Mouse (Mus musculus): Measurements from ENCODE around the gene Tubgcp4. TPM values are rescaled to one million over a fixed set of nuclear protein-coding genes. Genes with fewer than 3 reads are reported as not detected.

Gene Tubgcp4
- polyA plus RNA-seq (2017; shearing (Covaris generic)) = 105 TPM

DNA sequence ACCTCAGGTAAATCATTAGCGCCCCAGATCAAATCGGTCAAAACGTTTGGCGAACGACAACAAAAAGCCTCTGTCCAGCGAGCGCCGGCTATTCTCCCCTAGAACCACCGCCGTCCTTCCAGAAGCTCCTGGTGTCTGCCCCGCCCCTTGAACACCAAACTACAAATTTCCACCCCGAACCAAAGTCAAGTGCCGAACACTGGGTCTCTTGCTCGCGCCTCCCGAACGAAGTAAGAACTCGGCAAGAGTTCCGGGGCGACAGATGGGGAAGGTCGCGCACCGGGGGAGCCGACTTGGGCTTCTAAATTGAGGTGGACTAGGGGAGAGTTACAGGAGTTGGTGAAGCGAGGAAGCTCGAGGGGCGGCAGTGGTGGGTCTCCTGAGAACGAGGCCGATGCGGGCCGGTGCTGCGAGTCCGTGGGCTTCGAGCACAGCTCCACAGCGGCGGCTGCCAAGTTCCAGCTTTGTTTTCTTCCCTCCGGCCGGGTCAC lies at the start of gene Tubgcp4:
Tubgcp4 (plus strand) TSS at position 174 of the 491 bp plus-strand sequence.

DNA sequence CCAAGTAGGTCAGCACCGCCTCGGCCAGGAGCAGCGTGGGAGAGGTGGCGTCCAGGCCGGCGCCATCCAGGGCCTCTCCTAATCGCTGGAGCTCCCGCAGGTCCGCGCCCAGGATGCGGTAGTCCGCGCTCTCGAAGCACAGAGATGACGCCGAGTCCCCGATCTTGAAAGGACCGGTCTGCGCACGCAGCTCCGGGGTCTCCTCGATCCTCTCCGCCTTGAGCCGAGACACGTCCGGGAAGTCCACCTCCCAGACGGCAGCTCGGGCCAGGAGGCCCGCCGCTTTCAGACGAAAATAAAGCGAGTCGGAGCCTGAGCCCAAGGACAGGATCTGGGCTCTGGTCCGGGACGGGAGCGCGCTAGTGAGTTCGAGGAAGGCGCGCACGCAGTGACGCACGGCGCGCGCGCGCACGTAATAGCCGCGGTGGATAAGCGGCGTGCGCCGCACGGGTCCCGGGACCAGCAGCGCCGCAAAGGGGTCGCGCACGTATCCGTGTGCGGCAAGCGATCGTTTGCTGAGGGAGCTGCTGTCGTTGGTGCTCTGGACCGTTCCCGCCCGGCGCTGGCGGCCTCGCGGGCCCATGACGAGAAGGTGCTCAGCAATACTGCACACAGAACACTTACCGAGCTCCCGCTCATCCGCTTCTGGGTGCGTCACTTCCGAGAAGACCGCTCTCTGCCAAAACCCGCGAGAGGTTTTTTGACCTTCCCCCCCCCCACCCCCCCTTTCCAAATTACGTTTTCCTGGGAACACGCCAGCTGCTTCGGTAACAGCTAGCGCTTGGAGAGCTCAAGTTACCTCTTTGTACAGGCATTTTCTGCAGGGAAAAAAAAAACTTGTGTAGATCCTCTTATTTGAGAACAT lies 30.2 kb upstream of the Tubgcp4 start, which contains the start of the genes Adal and Lcmt2:
Adal (plus strand) TSS at position 411 of the 865 bp plus-strand sequence.
Lcmt2 (minus strand) TSS at position 636 of the 865 bp plus-strand sequence.

DNA sequence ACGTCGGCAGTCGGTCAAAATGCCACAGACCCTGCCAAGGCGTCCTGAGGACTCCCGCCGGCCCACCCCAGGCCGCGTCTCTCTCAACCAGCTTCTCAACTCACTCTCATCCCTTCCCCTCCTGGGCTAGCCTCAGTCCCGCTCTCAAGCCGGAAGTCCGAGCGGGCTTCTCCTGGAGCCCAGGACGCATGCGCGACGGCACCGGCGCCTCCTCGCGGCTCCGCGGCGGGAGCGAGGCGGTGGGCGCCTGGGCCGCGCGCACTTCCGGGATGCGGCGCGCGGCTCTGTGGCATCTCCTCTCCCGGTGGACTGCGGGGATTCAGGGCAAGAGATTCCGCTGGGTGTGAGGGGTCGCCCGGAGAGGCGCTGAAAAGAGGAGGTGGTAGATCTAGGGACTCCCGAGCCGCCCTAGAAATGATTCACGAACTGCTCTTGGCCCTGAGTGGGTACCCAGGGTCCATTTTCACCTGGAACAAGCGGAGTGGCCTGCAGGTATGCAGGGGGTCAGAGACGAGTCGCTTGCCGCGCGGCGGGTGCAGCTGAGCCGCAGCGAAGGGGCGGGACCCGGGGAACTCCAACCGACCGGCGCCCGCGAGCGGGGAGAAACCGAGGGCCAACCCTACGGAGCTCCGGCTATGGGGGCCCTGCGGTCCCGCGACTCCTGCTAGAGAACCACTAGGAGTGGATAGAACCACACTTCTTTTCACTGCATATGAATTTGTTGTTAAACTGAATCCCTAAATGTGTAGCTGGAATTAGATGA lies 707 bp downstream of the Tubgcp4 start, which contains the start of gene Zscan29:
Zscan29 (minus strand) TSS at position 146 of the 763 bp plus-strand sequence.

Other genes with a start within 250 kb of the Tubgcp4 start
- 62.4 TPM for gene Ubr1, start 199.9 kb upstream of the Tubgcp4 start, polyA plus RNA-seq (2017; shearing (Covaris generic))
- gene Tmem62, start 193.6 kb upstream of the Tubgcp4 start, polyA plus RNA-seq (2017; shearing (Covaris generic)) = 13.0 TPM
- gene Ccndbp1, start 162.3 kb upstream of the Tubgcp4 start, polyA plus RNA-seq (2017; shearing (Covaris generic)) = 161 TPM
- 0.92 TPM for gene Epb42, start 133.6 kb upstream of the Tubgcp4 start, polyA plus RNA-seq (2017; shearing (Covaris generic))
- not detected for gene Tgm5, start 84.8 kb upstream of the Tubgcp4 start, polyA plus RNA-seq (2017; shearing (Covaris generic))
- not detected for gene Tgm7, start 60.9 kb upstream of the Tubgcp4 start, polyA plus RNA-seq (2017; shearing (Covaris generic))
- gene Adal, start 30.2 kb upstream of the Tubgcp4 start, polyA plus RNA-seq (2017; shearing (Covaris generic)) = 17.0 TPM
- 13.1 TPM for gene Lcmt2, start 30.0 kb upstream of the Tubgcp4 start, polyA plus RNA-seq (2017; shearing (Covaris generic))
- gene Zscan29, start 471 bp downstream of the Tubgcp4 start, polyA plus RNA-seq (2017; shearing (Covaris generic)) = 71.9 TPM
- 82.4 TPM for gene Trp53bp1, start 100.8 kb downstream of the Tubgcp4 start, polyA plus RNA-seq (2017; shearing (Covaris generic))
- 0.06 TPM for gene Map1a, start 118.9 kb downstream of the Tubgcp4 start, polyA plus RNA-seq (2017; shearing (Covaris generic))
- gene Ppip5k1, start 184.7 kb downstream of the Tubgcp4 start, polyA plus RNA-seq (2017; shearing (Covaris generic)) = 15.4 TPM
- not detected for gene Ckmt1, start 187.1 kb downstream of the Tubgcp4 start, polyA plus RNA-seq (2017; shearing (Covaris generic))
- gene Strc, start 216.5 kb downstream of the Tubgcp4 start, polyA plus RNA-seq (2017; shearing (Covaris generic)) = 0.16 TPM
- gene Pdia3, start 243.1 kb downstream of the Tubgcp4 start, polyA plus RNA-seq (2017; shearing (Covaris generic)) = 623 TPM
- gene Catsper2, start 243.1 kb downstream of the Tubgcp4 start, polyA plus RNA-seq (2017; shearing (Covaris generic)) = 2.0 TPM

Data from activated CD4-positive, CD25-positive, alpha-beta regulatory T cell, adult 9 weeks (primary cell).